Mouse (Mus musculus): ENCODE results near the gene Ehmt1. TPM values are rescaled to one million over a fixed set of nuclear protein-coding genes. Genes with fewer than 3 reads are reported as not detected.

Ehmt1 gene
- polyA plus RNA-seq, 1 experiment from 2014 or later = 126 TPM

- Histone ChIP-seq H3K27ac (peak overlapping the region; percentile 92), H3K36me3 (no peaks in the 10 kb centered on the region), H3K9ac (peak overlapping the region; percentile 62), H3K27me3 (no peaks in the 10 kb centered on the region), H3K9me3 (no peaks in the 10 kb centered on the region), H3K4me3 (no peak overlapping the region), H3K4me1 (replicated peaks) (peaks cover 48% of the 10 kb centered on the region), H3K4me2 (peak overlapping the region; percentile 36)
- WGBS = 43% methylated on average over 11 of the region's 11 CpGs
- peak; percentile 82 for ATAC-seq (ENCODE audit: low FRiP score)
These were observed 14.4 kb downstream of the Ehmt1 start for GRCm38 (mm10) chr2:24904823-24905652.

GRCm38 (mm10) chr2:24902999-24903398 lies 16.4 kb downstream of the Ehmt1 start:
- WGBS = 84% methylated on average over 6 of the region's 6 CpGs
- no peak overlapping the region for H3K4me2 ChIP-seq
- no peaks in the 10 kb centered on the region for H3K36me3 ChIP-seq
- no peak overlapping the region for H3K4me3 ChIP-seq
- no peak overlapping the region for H3K9ac ChIP-seq
- H3K9me3 ChIP-seq = no peaks in the 10 kb centered on the region
- no peaks in the 10 kb centered on the region for H3K27me3 ChIP-seq
- H3K27ac ChIP-seq = peak overlapping the region; percentile 12; the same call in 1 of the 2 replicates
- no peak for ATAC-seq (ENCODE audit: low FRiP score)
- peaks cover 51% of the 10 kb centered on the region for H3K4me1 ChIP-seq (replicated peaks)

- WGBS = 59% methylated on average over 5 of the region's 5 CpGs
- no peaks in the 10 kb centered on the region for H3K9me3 ChIP-seq
- ATAC-seq (ENCODE audit: low FRiP score) = no peak
- H3K4me1 ChIP-seq (replicated peaks) = peaks cover 49% of the 10 kb centered on the region
- no peak overlapping the region; the same call in 1 of the 2 replicates for H3K27ac ChIP-seq
- no peak overlapping the region for H3K4me2 ChIP-seq
- no peak overlapping the region for H3K4me3 ChIP-seq
- no peaks in the 10 kb centered on the region for H3K36me3 ChIP-seq
- no peaks in the 10 kb centered on the region for H3K27me3 ChIP-seq
- no peak overlapping the region for H3K9ac ChIP-seq
These were observed 18.4 kb downstream of the Ehmt1 start for GRCm38 (mm10) chr2:24901055-24901454.

DNA sequence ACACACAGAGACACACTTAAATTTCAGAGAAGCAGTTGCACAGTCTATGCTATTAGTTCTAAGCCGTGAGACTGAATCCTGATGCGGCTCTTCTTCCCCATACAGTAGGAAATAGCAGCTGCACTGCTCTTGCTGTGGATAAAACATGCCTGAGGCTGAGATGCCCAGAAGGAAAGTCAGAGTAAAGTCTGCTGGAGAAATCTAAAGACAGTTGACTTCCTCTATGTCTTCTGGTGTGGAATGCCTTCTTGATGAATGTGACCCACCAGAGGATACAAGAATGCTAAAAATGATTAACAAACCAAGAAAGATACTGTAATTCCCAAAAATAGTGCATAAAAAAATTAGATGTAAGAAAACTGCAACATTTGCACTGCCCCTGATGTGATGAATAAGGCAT lies 20.1 kb downstream of the Ehmt1 start:
- no peak overlapping the region for H3K27ac ChIP-seq
- no peaks in the 10 kb centered on the region for H3K36me3 ChIP-seq
- ATAC-seq (ENCODE audit: low FRiP score) = no peak
- no peaks in the 10 kb centered on the region for H3K9me3 ChIP-seq
- no peak overlapping the region for H3K9ac ChIP-seq
- H3K27me3 ChIP-seq = no peaks in the 10 kb centered on the region
- H3K4me3 ChIP-seq = no peak overlapping the region
- H3K4me2 ChIP-seq = no peak overlapping the region
- peaks cover 34% of the 10 kb centered on the region for H3K4me1 ChIP-seq (replicated peaks)
- WGBS = 90% methylated on average over 2 of the region's 2 CpGs

- ATAC-seq (ENCODE audit: low FRiP score) = no peak
These were observed 22.7 kb downstream of the Ehmt1 start for GRCm38 (mm10) chr2:24896761-24897160.

GRCm38 (mm10) chr2:24894211-24894610 lies 25.2 kb downstream of the Ehmt1 start:
- Histone ChIP-seq H3K4me3 (no peak overlapping the region), H3K9me3 (no peaks in the 10 kb centered on the region), H3K27me3 (no peaks in the 10 kb centered on the region), H3K27ac (no peak overlapping the region), H3K36me3 (no peaks in the 10 kb centered on the region), H3K9ac (no peak overlapping the region), H3K4me1 (replicated peaks) (peaks cover 13% of the 10 kb centered on the region), H3K4me2 (no peak overlapping the region)
- no peak for ATAC-seq (ENCODE audit: low FRiP score)
- WGBS = 95% methylated on average over 1 of the region's 1 CpGs

More at GRCm38 (mm10) chr2:24896761-24897160, 22.7 kb downstream of the Ehmt1 start:
- Histone ChIP-seq H3K4me1 (replicated peaks) (peaks cover 22% of the 10 kb centered on the region), H3K4me2 (no peak overlapping the region), H3K9me3 (no peaks in the 10 kb centered on the region), H3K27me3 (no peaks in the 10 kb centered on the region), H3K9ac (no peak overlapping the region), H3K27ac (no peak overlapping the region), H3K36me3 (no peaks in the 10 kb centered on the region), H3K4me3 (no peak overlapping the region)
- 92% methylated on average over 4 of the region's 4 CpGs for WGBS

DNA sequence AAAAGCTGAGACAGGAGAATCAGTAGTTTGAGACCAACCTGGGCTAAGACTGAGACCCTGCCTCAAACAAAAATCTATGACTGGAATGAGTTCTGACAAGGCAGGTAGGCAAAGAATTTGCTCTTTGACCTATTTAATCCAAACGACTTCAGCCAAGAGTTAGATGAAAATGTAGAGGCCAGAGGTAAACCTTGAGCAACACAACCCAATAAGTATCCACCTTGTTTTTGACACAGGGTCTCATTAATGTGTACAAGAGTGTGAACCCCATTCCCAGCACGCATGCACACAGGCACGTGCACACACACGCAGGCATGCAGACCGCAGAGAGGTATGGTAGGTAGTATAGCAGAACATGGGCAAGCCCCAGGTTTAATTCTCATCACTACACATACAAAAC lies 27.1 kb downstream of the Ehmt1 start:
- no peak for ATAC-seq (ENCODE audit: low FRiP score)
- no peak overlapping the region for H3K4me2 ChIP-seq
- no peaks in the 10 kb centered on the region for H3K9me3 ChIP-seq
- WGBS = 93% methylated on average over 5 of the region's 5 CpGs
- no peak overlapping the region for H3K4me3 ChIP-seq
- no peaks in the 10 kb centered on the region for H3K27me3 ChIP-seq
- no peak overlapping the region for H3K9ac ChIP-seq
- peaks cover 10% of the 10 kb centered on the region for H3K4me1 ChIP-seq (replicated peaks)
- no peaks in the 10 kb centered on the region for H3K36me3 ChIP-seq
- H3K27ac ChIP-seq = no peak overlapping the region

DNA sequence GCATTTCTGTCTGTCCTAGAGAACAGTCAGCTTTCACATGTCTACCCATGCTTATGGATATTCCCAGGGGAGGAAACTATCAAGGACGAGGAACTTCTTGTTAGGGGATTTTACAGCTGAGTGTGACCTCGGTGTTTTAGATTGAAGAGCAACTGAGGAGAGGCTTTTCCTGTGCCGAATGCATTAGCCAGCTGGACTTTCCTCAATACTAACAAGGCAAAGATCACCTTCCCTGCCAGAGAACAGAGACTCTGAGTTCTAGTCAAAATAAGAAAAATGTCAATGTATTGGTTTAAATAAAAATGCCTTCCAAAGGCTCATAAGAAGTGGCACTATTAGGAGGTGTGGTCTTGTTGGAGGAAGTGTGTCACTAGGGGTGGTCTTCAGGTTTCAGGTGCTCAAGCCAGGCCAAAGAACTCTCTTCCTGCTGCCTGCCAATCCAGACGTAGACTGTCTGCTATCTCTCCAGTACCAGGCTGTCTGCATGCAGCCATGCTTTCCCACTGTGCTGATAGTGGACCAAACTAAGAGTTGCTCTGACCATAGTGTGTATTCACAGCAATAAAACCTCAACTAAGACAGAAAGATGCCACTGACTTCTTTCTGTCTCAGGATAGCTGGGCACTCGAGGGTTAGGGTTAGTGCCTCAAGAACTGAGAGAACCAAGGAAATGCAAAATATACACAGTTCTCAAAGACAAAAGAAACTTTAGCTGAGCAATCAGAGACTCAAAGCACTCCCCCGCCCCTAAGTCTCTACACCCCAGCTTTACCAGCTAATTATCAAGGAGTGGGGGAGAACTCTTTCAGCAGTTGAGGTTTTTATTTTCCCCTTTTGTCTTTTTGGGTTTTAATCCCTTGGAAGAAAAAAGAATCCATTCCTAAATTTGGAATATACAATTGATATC lies 28.6 kb downstream of the Ehmt1 start:
- Histone ChIP-seq H3K27ac (no peak overlapping the region), H3K9ac (no peak overlapping the region), H3K9me3 (no peaks in the 10 kb centered on the region), H3K4me1 (replicated peaks) (peaks cover 3% of the 10 kb centered on the region; the same call in 1 of the 2 replicates), H3K27me3 (no peaks in the 10 kb centered on the region), H3K4me2 (no peak overlapping the region), H3K4me3 (no peak overlapping the region), H3K36me3 (peaks cover 10% of the 10 kb centered on the region)
- WGBS = 80% methylated on average over 6 of the region's 6 CpGs
- ATAC-seq (ENCODE audit: low FRiP score) = no peak

DNA sequence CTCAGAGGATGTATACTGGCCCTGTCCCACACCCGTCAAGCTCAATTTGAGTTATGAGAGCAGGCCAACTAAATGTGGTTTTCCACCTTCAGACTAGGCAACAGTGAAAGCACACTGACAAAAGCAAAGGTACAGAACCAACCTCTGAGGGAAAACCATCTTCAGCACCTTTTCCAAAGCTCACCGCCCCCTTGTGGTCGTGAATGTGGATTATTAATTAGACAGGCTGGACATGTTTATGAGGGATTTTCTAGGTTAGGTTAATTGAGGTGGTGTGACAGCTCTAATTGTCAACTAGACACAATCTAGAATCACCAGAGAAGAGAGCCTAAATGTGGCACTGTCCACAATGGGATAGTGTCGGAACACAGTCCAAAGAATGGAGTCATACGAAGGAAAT lies 30.5 kb downstream of the Ehmt1 start:
- Histone ChIP-seq H3K27ac (no peak overlapping the region), H3K4me1 (replicated peaks) (peaks cover 3% of the 10 kb centered on the region; the same call in 1 of the 2 replicates), H3K36me3 (peaks cover 21% of the 10 kb centered on the region), H3K4me2 (no peak overlapping the region), H3K27me3 (no peaks in the 10 kb centered on the region), H3K9me3 (no peaks in the 10 kb centered on the region), H3K9ac (no peak overlapping the region), H3K4me3 (no peak overlapping the region)
- ATAC-seq (ENCODE audit: low FRiP score) = no peak
- WGBS = 88% methylated on average over 5 of the region's 5 CpGs

DNA sequence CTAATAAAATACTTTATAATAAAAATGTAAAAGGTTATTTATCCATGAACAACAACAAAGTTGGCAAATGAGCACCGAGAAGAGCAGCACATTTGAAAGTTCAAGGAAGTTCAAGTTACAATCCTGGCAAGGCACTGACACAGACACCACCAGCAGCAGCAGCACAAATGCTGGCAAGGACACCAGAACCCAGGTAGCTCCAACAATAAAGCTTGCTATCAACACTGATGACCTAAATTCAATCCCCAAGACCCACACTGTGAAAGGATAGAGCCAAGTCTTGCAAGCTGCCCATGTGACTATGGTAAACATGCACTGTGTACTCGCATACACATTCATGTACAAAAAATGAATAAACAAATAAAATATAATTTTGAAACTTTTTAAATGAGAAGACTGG lies 38.7 kb downstream of the Ehmt1 start:
- H3K4me2 ChIP-seq = no peak overlapping the region
- no peaks in the 10 kb centered on the region for H3K4me1 ChIP-seq (replicated peaks)
- peaks cover 52% of the 10 kb centered on the region for H3K36me3 ChIP-seq
- no peak overlapping the region for H3K4me3 ChIP-seq
- no peaks in the 10 kb centered on the region for H3K9me3 ChIP-seq
- no peak overlapping the region for H3K27ac ChIP-seq
- 95% methylated on average over 2 of the region's 2 CpGs for WGBS
- no peaks in the 10 kb centered on the region for H3K27me3 ChIP-seq
- no peak overlapping the region for H3K9ac ChIP-seq
- ATAC-seq (ENCODE audit: low FRiP score) = no peak

- H3K27ac ChIP-seq = no peak overlapping the region
- H3K4me1 ChIP-seq (replicated peaks) = no peaks in the 10 kb centered on the region
- no peaks in the 10 kb centered on the region for H3K27me3 ChIP-seq
- no peak for ATAC-seq (ENCODE audit: low FRiP score)
- no peaks in the 10 kb centered on the region for H3K9me3 ChIP-seq
- H3K4me2 ChIP-seq = no peak overlapping the region
- H3K4me3 ChIP-seq = no peak overlapping the region
- 97% methylated on average over 1 of the region's 1 CpGs for WGBS
- H3K36me3 ChIP-seq = peaks cover 57% of the 10 kb centered on the region
- H3K9ac ChIP-seq = no peak overlapping the region
These were observed 48.5 kb downstream of the Ehmt1 start for GRCm38 (mm10) chr2:24870952-24871351.

- Histone ChIP-seq H3K4me3 (no peak overlapping the region), H3K36me3 (peaks cover 65% of the 10 kb centered on the region), H3K9me3 (no peaks in the 10 kb centered on the region), H3K4me2 (no peak overlapping the region), H3K4me1 (replicated peaks) (no peaks in the 10 kb centered on the region), H3K9ac (no peak overlapping the region), H3K27me3 (no peaks in the 10 kb centered on the region), H3K27ac (no peak overlapping the region)
- ATAC-seq (ENCODE audit: low FRiP score) = no peak
- WGBS = 91% methylated on average over 8 of the region's 8 CpGs
These were observed 56.4 kb downstream of the Ehmt1 start for GRCm38 (mm10) chr2:24863010-24863409.
